Mouse (Mus musculus) neural tube, embryonic 14.5 days (tissue): ENCODE data around the gene Ccr1. TPM values are rescaled to one million over a fixed set of nuclear protein-coding genes. Genes with fewer than 3 reads are reported as not detected.
"Not testable (repeated sequence)": the region's sequence is repeated elsewhere in the genome, so short reads cannot be mapped to it uniquely, and the experiment has no call there.

Experiments
- ATAC-seq: fragments of 200-750 bp; cut with Nextera tagmentation; 2 replicates; pipeline ENCODE4 v1.8.0; 2017; ENCODE audit warnings: low read depth, mild to moderate bottlenecking, moderate TSS enrichment, moderate library complexity
- H3K27ac ChIP-seq: fragments of 300-500 bp; sonication (generic); 2 replicates; pipeline ENCODE4 v1.5.1; 2014; ENCODE audit warnings: low read depth, mild to moderate bottlenecking, control low read depth, low read length, moderate library complexity, mixed read lengths
- H3K27me3 ChIP-seq: fragments of 300-500 bp; sonication (generic); 2 replicates; pipeline ENCODE4 v1.6.1; 2014; ENCODE audit warnings: low read length; ENCODE audit not compliant: control insufficient read depth, insufficient read depth
- H3K36me3 ChIP-seq: fragments of 300-500 bp; sonication (generic); 2 replicates; pipeline ENCODE4 v1.6.1; 2014; ENCODE audit warnings: low read length, mixed read lengths; ENCODE audit not compliant: control insufficient read depth, insufficient read depth
- H3K4me1 ChIP-seq: fragments of 300-500 bp; sonication (generic); 2 replicates; pipeline ENCODE4 v1.6.1; 2014; ENCODE audit warnings: low read length; ENCODE audit not compliant: control insufficient read depth, insufficient read depth
- H3K4me2 ChIP-seq: fragments of 300-500 bp; sonication (generic); 2 replicates; pipeline ENCODE4 v1.6.1; 2014; ENCODE audit warnings: mild to moderate bottlenecking, low read depth, low read length, control low read depth
- H3K4me3 ChIP-seq: fragments of 300-500 bp; sonication (generic); 2 replicates; pipeline ENCODE4 v1.5.1; 2014; ENCODE audit warnings: low read depth, low read length, control low read depth, mixed read lengths
- H3K9ac ChIP-seq: fragments of 300-500 bp; sonication (generic); replicated peaks from 2 replicates; pipeline ENCODE4 v1.6.1; 2014; ENCODE audit warnings: low read depth, mild to moderate bottlenecking, control low read depth, low read length, mixed read lengths
- H3K9me3 ChIP-seq: fragments of 300-500 bp; sonication (generic); 2 replicates; pipeline ENCODE4 v1.6.1; 2016; ENCODE audit warnings: low read length; ENCODE audit not compliant: control insufficient read depth
- WGBS: fragments of 180-500 bp; shearing (Covaris S2); extraction: QIAGEN DNeasy Blood & Tissue Kit; methylation state at CpG from one replicate; pipeline ENCODE4 v1.1.7; 2014; 5-methylcytosine and 5-hydroxymethylcytosine counted together
- polyA plus RNA-seq: library from polyadenylated mRNA; unstranded; fragments of >200 nt; fragmentation: Nextera tagmentation; extraction: Ambion mirVana; gene quantifications from 2 replicates; pipeline ENCODE4 v1.2.1, GENCODE M21; 2014

The Ccr1 gene
- polyA plus RNA-seq, 1 experiment from 2014 or later: 0.12 TPM

DNA sequence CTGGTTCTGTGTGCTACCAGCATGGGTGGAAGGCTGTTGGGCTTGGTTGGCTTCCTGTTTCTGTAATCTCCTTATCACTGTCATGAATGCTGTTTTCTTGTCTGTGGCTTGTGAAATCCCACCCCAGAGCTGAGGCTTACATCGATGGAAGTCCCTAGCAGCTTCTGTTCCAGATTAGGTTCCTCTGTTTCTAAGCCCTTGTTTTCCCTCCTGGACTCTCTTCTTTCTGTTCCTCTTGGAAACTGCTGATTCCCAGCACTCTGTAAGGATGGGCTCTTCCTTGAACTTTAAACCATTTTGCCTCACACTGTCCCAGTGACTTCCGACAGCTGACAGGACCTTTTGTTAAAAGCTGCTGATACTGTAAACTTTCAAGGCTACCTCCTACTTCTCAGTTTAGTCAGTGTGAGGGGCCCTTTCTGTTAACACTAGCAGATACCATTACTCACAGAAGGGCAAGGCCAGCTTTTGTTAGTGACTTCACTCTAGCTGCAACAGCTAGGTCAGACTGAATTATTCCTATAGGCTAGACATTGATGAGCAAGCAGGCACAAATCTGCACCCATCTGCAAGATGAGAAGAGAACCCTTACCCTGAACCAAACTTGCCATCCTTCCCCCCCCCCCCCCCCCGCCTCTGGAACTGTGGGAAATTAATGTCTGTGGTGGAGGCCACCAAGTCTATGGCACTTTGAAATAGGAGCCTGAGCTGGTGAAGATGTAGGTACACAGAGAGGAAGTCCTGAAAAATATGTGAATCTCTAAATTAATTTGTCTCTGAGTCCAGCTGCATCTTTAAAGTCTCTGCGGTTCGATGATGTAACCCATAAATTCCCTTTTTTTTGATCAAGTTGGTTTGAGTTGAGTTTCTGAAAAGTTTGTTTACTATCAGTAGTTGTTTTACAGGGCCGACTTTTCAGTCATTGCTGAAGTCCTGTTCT is 36.5 kb downstream of the Ccr1 start:
- H3K27me3 ChIP-seq: no peaks in the 10 kb centered on the region
- no peaks in the 10 kb centered on the region for H3K9me3 ChIP-seq
- H3K4me3 ChIP-seq: no peak overlapping the region
- H3K4me2 ChIP-seq: no peak overlapping the region
- no peak overlapping the region for H3K9ac ChIP-seq
- no peak for ATAC-seq
- 80% methylated on average over 6 of the region's 6 CpGs for WGBS
- no peaks in the 10 kb centered on the region for H3K4me1 ChIP-seq
- H3K36me3 ChIP-seq: no peaks in the 10 kb centered on the region
- no peak overlapping the region for H3K27ac ChIP-seq

DNA sequence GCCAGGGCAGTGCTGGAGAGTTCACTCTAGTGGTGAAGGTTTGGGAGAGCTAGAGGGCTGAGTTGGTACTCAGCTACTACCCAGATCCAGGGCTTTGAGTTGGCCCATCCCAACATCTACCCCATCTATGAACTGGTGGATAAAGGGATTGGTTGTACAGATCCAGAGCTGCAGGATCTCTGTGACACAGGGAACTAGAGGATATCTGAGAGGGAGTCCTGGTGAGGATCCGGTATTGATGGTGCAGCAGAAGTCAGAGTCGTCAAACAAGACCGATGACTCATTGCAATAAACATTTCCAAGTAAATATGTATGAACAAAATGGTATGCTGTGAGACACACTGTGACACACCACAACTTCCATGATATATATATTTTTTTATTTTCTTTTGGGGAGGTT is 37.6 kb downstream of the Ccr1 start:
- Histone ChIP-seq H3K4me2 (no peak overlapping the region), H3K4me3 (no peak overlapping the region), H3K9ac (no peak overlapping the region), H3K27ac (no peak overlapping the region), H3K9me3 (no peaks in the 10 kb centered on the region), H3K4me1 (no peaks in the 10 kb centered on the region), H3K27me3 (no peaks in the 10 kb centered on the region), H3K36me3 (no peaks in the 10 kb centered on the region)
- WGBS: 97% methylated on average over 3 of the region's 3 CpGs
- ATAC-seq: no peak

GRCm38 (mm10) chr9:123930476-123930875 is 38.0 kb downstream of the Ccr1 start:
- Histone ChIP-seq H3K9me3 (no peaks in the 10 kb centered on the region), H3K9ac (no peak overlapping the region), H3K4me1 (no peaks in the 10 kb centered on the region), H3K27me3 (no peaks in the 10 kb centered on the region), H3K27ac (no peak overlapping the region), H3K4me2 (no peak overlapping the region), H3K4me3 (no peak overlapping the region), H3K36me3 (no peaks in the 10 kb centered on the region)
- no peak for ATAC-seq
- 84% methylated on average over 3 of the region's 3 CpGs for WGBS

DNA sequence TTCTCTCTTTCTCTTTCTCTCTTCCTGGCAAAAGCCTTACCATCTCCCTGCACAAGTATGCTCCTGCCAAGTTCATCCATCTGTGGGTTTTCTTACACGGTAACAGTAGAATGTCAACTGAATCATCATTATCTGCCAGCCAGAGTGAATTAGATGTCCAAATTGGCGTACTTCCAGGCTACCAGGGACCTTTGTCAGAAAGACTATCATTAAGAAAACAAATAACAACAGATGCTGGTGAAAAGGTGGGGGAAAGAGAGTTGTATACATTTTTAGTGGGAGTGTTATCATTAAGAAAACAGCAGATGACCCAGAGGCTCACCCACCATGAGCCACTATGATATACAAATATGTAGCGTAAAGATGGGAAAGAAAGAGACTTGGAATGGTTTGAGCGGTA is 38.6 kb downstream of the Ccr1 start:
- no peak for ATAC-seq
- Histone ChIP-seq H3K4me3 (no peak overlapping the region), H3K9me3 (no peaks in the 10 kb centered on the region), H3K4me2 (no peak overlapping the region), H3K36me3 (no peaks in the 10 kb centered on the region), H3K27me3 (no peaks in the 10 kb centered on the region), H3K4me1 (no peaks in the 10 kb centered on the region), H3K9ac (no peak overlapping the region), H3K27ac (no peak overlapping the region)
- WGBS: 84% methylated on average over 4 of the region's 4 CpGs

DNA sequence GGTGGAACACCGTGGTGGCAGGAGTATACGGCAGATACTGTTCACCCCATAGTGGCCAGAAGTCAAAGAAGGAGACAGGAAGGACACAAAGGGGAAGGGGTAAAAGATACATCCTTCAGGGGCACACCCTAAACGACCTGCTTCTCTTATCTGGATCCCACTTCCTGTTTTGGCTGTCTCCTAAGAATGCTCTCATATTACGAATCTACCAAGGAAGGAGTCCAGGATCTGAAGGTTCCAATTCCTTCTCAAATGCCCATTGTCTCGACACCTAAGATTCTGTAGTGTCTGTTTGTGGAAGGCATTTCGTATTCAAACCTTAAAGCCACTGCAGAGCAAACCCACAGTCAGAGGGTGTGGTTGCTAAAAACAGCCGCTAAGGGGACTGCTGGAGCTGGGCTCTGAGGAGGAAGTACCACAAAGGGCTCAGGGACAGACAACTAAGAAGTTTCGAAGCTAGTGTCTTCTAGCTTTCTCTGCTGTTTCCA is 39.7 kb downstream of the Ccr1 start:
- 0 out of 2 replicates have a peak, but pooled peaks cover 2% of the 10 kb centered on the region for H3K4me1 ChIP-seq
- WGBS: 62% methylated on average over 8 of the region's 8 CpGs
- no peak overlapping the region for H3K4me3 ChIP-seq
- H3K27ac ChIP-seq: no peak overlapping the region
- no peak overlapping the region for H3K9ac ChIP-seq
- ATAC-seq: no peak
- no peak overlapping the region for H3K4me2 ChIP-seq
- no peaks in the 10 kb centered on the region for H3K36me3 ChIP-seq
- H3K27me3 ChIP-seq: no peaks in the 10 kb centered on the region
- no peaks in the 10 kb centered on the region for H3K9me3 ChIP-seq

DNA sequence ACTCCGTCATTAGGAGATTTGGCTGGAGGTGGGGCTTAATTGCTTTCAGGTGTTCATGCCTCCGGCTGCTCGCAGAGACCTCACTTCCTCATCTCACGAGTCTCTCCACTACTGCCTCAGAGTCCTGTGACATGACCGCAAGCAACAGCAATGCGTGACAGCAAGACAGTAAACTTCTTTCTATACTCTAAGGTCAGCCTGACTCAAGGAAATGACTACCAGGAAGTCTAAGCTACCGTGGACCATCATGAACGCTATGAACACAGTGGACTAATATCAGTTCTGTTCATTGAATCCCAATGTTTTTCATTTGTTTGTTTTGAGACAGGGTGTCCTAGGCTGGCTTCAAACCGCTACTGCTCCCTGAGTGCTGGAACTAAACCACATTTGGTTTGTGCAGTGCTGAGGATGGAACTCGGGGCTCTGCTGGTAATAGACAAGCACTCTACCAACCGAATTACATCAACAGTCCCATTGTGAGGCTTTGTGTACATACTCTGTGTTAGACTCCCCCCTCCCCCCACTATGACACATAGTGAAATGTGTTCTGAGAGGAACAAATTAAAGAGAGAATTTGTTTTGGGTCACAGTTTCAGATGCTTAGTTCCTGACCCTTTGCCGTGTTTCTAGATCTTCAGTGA is 40.3 kb downstream of the Ccr1 start:
- Histone ChIP-seq H3K4me2 (no peak overlapping the region), H3K36me3 (no peaks in the 10 kb centered on the region)
- 86% methylated on average over 12 of the region's 12 CpGs for WGBS

GRCm38 (mm10) chr9:123927281-123927960 is 41.1 kb downstream of the Ccr1 start:
- H3K27me3 ChIP-seq: no peaks in the 10 kb centered on the region
- ATAC-seq: no peak

More for the DNA sequence above, 40.3 kb downstream of the Ccr1 start:
- 0 out of 2 replicates have a peak, but pooled peaks cover 2% of the 10 kb centered on the region for H3K4me1 ChIP-seq
- H3K9me3 ChIP-seq: no peaks in the 10 kb centered on the region
- H3K9ac ChIP-seq: no peak overlapping the region
- no peaks in the 10 kb centered on the region for H3K27me3 ChIP-seq
- H3K27ac ChIP-seq: no peak overlapping the region
- ATAC-seq: no peak
- H3K4me3 ChIP-seq: no peak overlapping the region

GRCm38 (mm10) chr9:123926041-123926440 is 42.5 kb downstream of the Ccr1 start:
- not testable (repeated sequence) for H3K9ac ChIP-seq, H3K36me3 ChIP-seq, H3K27ac ChIP-seq, H3K27me3 ChIP-seq, H3K9me3 ChIP-seq, ATAC-seq, H3K4me1 ChIP-seq
- Histone ChIP-seq H3K4me2 (peak overlapping the region; percentile 56), H3K4me3 (peak overlapping the region; percentile 49)
- 4% methylated on average over 5 of the region's 5 CpGs for WGBS

More at GRCm38 (mm10) chr9:123927281-123927960, 41.1 kb downstream of the Ccr1 start:
- Histone ChIP-seq H3K4me2 (no peak overlapping the region), H3K4me1 (0 out of 2 replicates have a peak, but pooled peaks cover 2% of the 10 kb centered on the region), H3K4me3 (no peak overlapping the region), H3K36me3 (no peaks in the 10 kb centered on the region), H3K9ac (no peak overlapping the region), H3K9me3 (no peaks in the 10 kb centered on the region), H3K27ac (no peak overlapping the region)
- 61% methylated on average over 16 of the region's 16 CpGs for WGBS
